Mouse (Mus musculus) embryonic stem cell, embryonic (primary cell): Measurements from ENCODE around the gene Klhl5.

Experiments used
- CTCF ChIA-PET, 4 experiments: fragments of 300-600 bp in 2 of 4; fragments of 350-600 bp in 2 of 4; sonication (Branson Sonifier 250); formaldehyde crosslinking; loops; one replicate each; lab custom pipeline; 2022; ENCODE audit warnings: inconsistent platforms in 2 of 4; lab: Charles Lee
- POLR2A ChIA-PET, 4 experiments: fragments of 300-600 bp in 2 of 4; fragments of 350-600 bp in 2 of 4; sonication (Branson Sonifier 250); formaldehyde crosslinking; loops; one replicate each; lab custom pipeline; 2022; ENCODE audit warnings: antibody characterized with exemption in 4 of 4, inconsistent platforms in 1 of 4; lab: Charles Lee

The Klhl5 gene

GRCm38 (mm10) chr5:65091184-65091858 lies 16.0 kb upstream of the Klhl5 start:
- POLR2A ChIA-PET, result interaction anchor here in 2 of 4 experiments (0.7 to 1.6 kb wide), 3 partner anchors 11 to 16 kb away, joined by 3 to 4 read pairs (median 3); partner anchors contain the start of gene Klhl5 (in 1 of the 2)
- CTCF ChIA-PET, result interaction anchor here in 1 of 4 experiments (0.9 kb wide), 1 partner anchor 12 kb away, joined by 3 read pairs; no protein-coding TSS in a partner anchor

- ChIA-PET CTCF (interaction anchor here in 1 of 4 experiments (0.9 kb wide), 1 partner anchor 12 kb away, joined by 3 read pairs; no protein-coding TSS in a partner anchor), POLR2A (interaction anchor here in 1 of 4 experiments (0.7 to 1.6 kb wide), 2 partner anchors 12 to 15 kb away, joined by 3 to 4 read pairs; partner anchors contain the start of gene Klhl5)
These were observed 15.4 kb upstream of the Klhl5 start, which contains the start of gene Tmem156 for GRCm38 (mm10) chr5:65091921-65092320. Gene Tmem156 (minus strand): TSS chr5:65092132.

GRCm38 (mm10) chr5:65093769-65094168 lies 13.6 kb upstream of the Klhl5 start:
- ChIA-PET CTCF (no interaction called here), POLR2A (no interaction called here)

GRCm38 (mm10) chr5:65094902-65095545 lies 12.3 kb upstream of the Klhl5 start:
- CTCF ChIA-PET, result interaction anchor here in 1 of 4 experiments (1.0 kb wide), 1 partner anchor 75 kb away, joined by 3 read pairs; no protein-coding TSS in a partner anchor
- POLR2A ChIA-PET, result interaction anchor here in 2 of 4 experiments (0.9 to 1.4 kb wide), 8 partner anchors 10 to 35 kb away, joined by 3 to 10 read pairs (median 4); partner anchors contain the start of gene Klhl5 (in 2 of the 2)

GRCm38 (mm10) chr5:65096082-65096481 lies 11.3 kb upstream of the Klhl5 start:
- CTCF ChIA-PET, result interaction anchor here (0.6 to 1.0 kb wide), 6 partner anchors 22 to 1340 kb away, joined by 3 to 6 read pairs (median 3); no protein-coding TSS in a partner anchor
- POLR2A ChIA-PET, result interaction anchor here in 3 of 4 experiments (0.7 to 1.4 kb wide), 10 partner anchors 11 to 239 kb away, joined by 3 to 10 read pairs (median 4); partner anchors contain the start of genes Klhl5 (in 2 of the 3) and Rfc1 (in 1 of the 3)

- ChIA-PET POLR2A (interaction anchor here in 1 of 4 experiments (1.2 kb wide), 1 partner anchor 10 kb away, joined by 5 read pairs; the partner anchor contains the start of gene Klhl5), CTCF (no interaction called here)
These were observed 10.5 kb upstream of the Klhl5 start for GRCm38 (mm10) chr5:65096805-65097204.

GRCm38 (mm10) chr5:65097457-65097856 lies 9.9 kb upstream of the Klhl5 start:
- POLR2A ChIA-PET, result interaction anchor here in 2 of 4 experiments (0.6 to 1.6 kb wide), 3 partner anchors 10 to 71 kb away, joined by 5 to 7 read pairs (median 5); partner anchors contain the start of gene Klhl5 (in 2 of the 2)
- CTCF ChIA-PET, result no interaction called here

GRCm38 (mm10) chr5:65100002-65100401 lies 7.3 kb upstream of the Klhl5 start:
- ChIA-PET CTCF (no interaction called here), POLR2A (no interaction called here)

- ChIA-PET CTCF (interaction anchor here in 2 of 4 experiments (0.8 to 1.3 kb wide), 2 partner anchors 23 to 56 kb away, joined by 3 to 6 read pairs (median 5); no protein-coding TSS in a partner anchor), POLR2A (interaction anchor here in 3 of 4 experiments (0.5 to 2.1 kb wide), 18 partner anchors 22 to 605 kb away, joined by 3 to 12 read pairs (median 4); partner anchors contain the start of gene Wdr19 (in 1 of the 3))
These were observed 6.1 kb upstream of the Klhl5 start for GRCm38 (mm10) chr5:65101209-65101608.

GRCm38 (mm10) chr5:65101621-65102020 lies 5.7 kb upstream of the Klhl5 start:
- CTCF ChIA-PET, result interaction anchor here (0.6 to 1.4 kb wide), 4 partner anchors 23 to 55 kb away, joined by 3 to 6 read pairs (median 4); no protein-coding TSS in a partner anchor
- POLR2A ChIA-PET, result interaction anchor here (0.6 to 2.1 kb wide), 26 partner anchors 12 to 454 kb away, joined by 3 to 12 read pairs (median 3); partner anchors contain the start of genes Wdr19 (in 2 of the 4), Lias (in 1 of the 4) and Rpl9 (in 1 of the 4)

GRCm38 (mm10) chr5:65102026-65102640 lies 5.2 kb upstream of the Klhl5 start:
- ChIA-PET POLR2A (interaction anchor here (0.5 to 2.1 kb wide), 31 partner anchors 10 to 1127 kb away, joined by 3 to 12 read pairs (median 3); partner anchors contain the start of genes Wdr19 (in 2 of the 4), Lias (in 1 of the 4) and Rpl9 (in 1 of the 4)), CTCF (interaction anchor here (0.6 to 1.4 kb wide), 7 partner anchors 24 to 460 kb away, joined by 3 to 6 read pairs (median 4); no protein-coding TSS in a partner anchor)

- ChIA-PET CTCF (interaction anchor here (0.5 to 1.4 kb wide), 6 partner anchors 27 to 459 kb away, joined by 3 to 7 read pairs (median 4); no protein-coding TSS in a partner anchor), POLR2A (interaction anchor here (0.6 to 2.1 kb wide), 13 partner anchors 9 to 302 kb away, joined by 3 to 12 read pairs (median 4); partner anchors contain the start of gene Wdr19 (in 1 of the 4))
These were observed 4.7 kb upstream of the Klhl5 start for GRCm38 (mm10) chr5:65102641-65103042.

- CTCF ChIA-PET, result interaction anchor here (0.5 to 1.9 kb wide), 7 partner anchors 10 to 225 kb away, joined by 3 to 9 read pairs (median 4); partner anchors contain the start of gene Wdr19 (in 1 of the 4)
- POLR2A ChIA-PET, result interaction anchor here (0.6 to 2.4 kb wide), 55 partner anchors 8 to 948 kb away, joined by 3 to 19 read pairs (median 4); partner anchors contain the start of genes Lias (in 2 of the 4), Rpl9 (in 2 of the 4), Gm43552 (in 1 of the 4) and Tmem156 (in 1 of the 4)
These were observed 564 bp downstream of the Klhl5 start for GRCm38 (mm10) chr5:65107773-65108432.

- ChIA-PET CTCF (interaction anchor here in 1 of 4 experiments (0.5 kb wide), 1 partner anchor 406 kb away, joined by 5 read pairs; no protein-coding TSS in a partner anchor), POLR2A (interaction anchor here in 2 of 4 experiments (0.7 to 1.1 kb wide), 3 partner anchors 10 to 69 kb away, joined by 3 read pairs; no protein-coding TSS in a partner anchor)
These were observed 4.9 kb downstream of the Klhl5 start for GRCm38 (mm10) chr5:65112225-65112624.

GRCm38 (mm10) chr5:65113323-65113722 lies 6.0 kb downstream of the Klhl5 start:
- ChIA-PET CTCF (interaction anchor here in 1 of 4 experiments (0.9 kb wide), 1 partner anchor 43 kb away, joined by 3 read pairs; no protein-coding TSS in a partner anchor), POLR2A (interaction anchor here in 1 of 4 experiments (0.8 to 1.1 kb wide), 2 partner anchors 11 to 16 kb away, joined by 3 to 4 read pairs; no protein-coding TSS in a partner anchor)

- POLR2A ChIA-PET, result interaction anchor here in 1 of 4 experiments (0.6 kb wide), 1 partner anchor 125 kb away, joined by 3 read pairs; no protein-coding TSS in a partner anchor
- CTCF ChIA-PET, result no interaction called here
These were observed 9.4 kb downstream of the Klhl5 start for GRCm38 (mm10) chr5:65116789-65117188.
